Mouse (Mus musculus): ENCODE measurements around the gene Gm20696. TPM values are rescaled to one million over a fixed set of nuclear protein-coding genes. Genes with fewer than 3 reads are reported as not detected.
A peak's percentile ranks its signal among the peaks of the same experiment; 100 is the strongest.

The Gm20696 gene
- total and polyA plus RNA-seq, 3 experiments = 0.59 TPM; not detected in 2

DNA sequence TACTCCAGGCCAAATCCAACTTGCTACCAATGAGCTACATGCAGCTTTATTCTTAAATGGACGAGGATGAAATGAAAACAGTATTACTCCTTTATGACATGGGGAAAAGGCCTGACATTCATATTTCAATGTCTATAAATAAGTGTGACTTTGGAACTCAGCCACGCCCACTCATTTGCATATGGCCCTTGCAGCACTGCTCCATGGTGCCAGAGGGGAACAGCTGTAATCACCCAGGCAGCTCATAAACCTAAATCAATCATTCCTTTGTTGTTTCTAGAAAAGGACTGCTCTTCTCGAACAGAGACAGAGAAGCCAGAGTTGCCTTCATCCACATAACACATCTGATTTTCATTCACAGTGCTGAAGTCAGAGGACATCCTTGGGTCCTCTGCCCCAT, 241.6 kb downstream of the Gm20696 start:
- Histone ChIP-seq H3K9me3 (replicated peaks; ENCODE audit: low read length) (no peaks in the 10 kb centered on the region), H3K27ac (ENCODE audit: insufficient read depth, low read depth) (no peak overlapping the region), H3K4me2 (ENCODE audit: insufficient read depth, low read depth, poor library complexity, severe bottlenecking) (no peak overlapping the region), H3K36me3 (replicated peaks in 1 of 2; ENCODE audit: control insufficient read depth in 1 of 2, insufficient read depth in 1 of 2, low read length in 1 of 2) (no peaks in the 10 kb centered on the region), H3K4me3 (replicated peaks in 1 of 3; ENCODE audit: low read depth in 2 of 3, low read length in 2 of 3, poor library complexity in 1 of 3) (no peak overlapping the region), H3K79me2 (replicated peaks; ENCODE audit: control insufficient read depth, extremely low read depth, insufficient read depth, poor library complexity, severe bottlenecking) (no peaks in the 10 kb centered on the region), H3K4me1 (ENCODE audit: control insufficient read depth in 1 of 2, insufficient read depth in 2 of 2) (peaks cover 23 to 57% of the 10 kb centered on the region in 2 experiments), H3K9ac (ENCODE audit: insufficient read depth, low read depth) (no peak overlapping the region), H3K27me3 (replicated peaks) (no peaks in the 10 kb centered on the region)
- dilution Hi-C loops (cut with MboI; ENCODE audit: extremely low pct_ligation_motif_present, extremely low pct_unique_long_range_greater_than_20kb, low sequenced_read_pairs) = no loop called here
- in situ Hi-C loops (cut with MboI; ENCODE audit: low pct_ligation_motif_present, low pct_unique_long_range_greater_than_20kb, low sequenced_read_pairs) = no loop called here
- DNase-seq (ENCODE audit: extremely low read depth) = no peak
- no peak for TF ChIP-seq RAD21 (IDR thresholded peaks at IDR 0.05; ENCODE audit: low read depth, low read length)
- no peak for TF ChIP-seq UBTF (IDR thresholded peaks at IDR 0.05; ENCODE audit: low read depth, low read length)
- TF ChIP-seq NRF1 (IDR thresholded peaks at IDR 0.05; ENCODE audit: low read depth, low read length) = no peak
- no peak for TF ChIP-seq MAX (IDR thresholded peaks at IDR 0.05; ENCODE audit: low read length)
- TF ChIP-seq CHD2 (IDR thresholded peaks at IDR 0.05; ENCODE audit: low read length) = no peak
- no peak for TF ChIP-seq POLR2A (IDR thresholded peaks at IDR 0.05; ENCODE audit: low read depth, low read length)
- no peak for TF ChIP-seq SMC3 (IDR thresholded peaks at IDR 0.05; ENCODE audit: low read depth, low read length)
- no peak for TF ChIP-seq MYC (IDR thresholded peaks at IDR 0.05; ENCODE audit: low read depth, low read length)
- no peak for TF ChIP-seq NELFE (IDR thresholded peaks at IDR 0.05; ENCODE audit: low read depth, low read length)
- TF ChIP-seq CTCF (conservative IDR thresholded peaks at IDR 0.05 in 1 of 2, IDR thresholded peaks at IDR 0.05 in 1 of 2; ENCODE audit: low read depth in 2 of 2, low read length in 2 of 2) = no peak
- TF ChIP-seq E2F4 (IDR thresholded peaks at IDR 0.05; ENCODE audit: insufficient replicate concordance, low read depth, low read length) = no peak

DNA sequence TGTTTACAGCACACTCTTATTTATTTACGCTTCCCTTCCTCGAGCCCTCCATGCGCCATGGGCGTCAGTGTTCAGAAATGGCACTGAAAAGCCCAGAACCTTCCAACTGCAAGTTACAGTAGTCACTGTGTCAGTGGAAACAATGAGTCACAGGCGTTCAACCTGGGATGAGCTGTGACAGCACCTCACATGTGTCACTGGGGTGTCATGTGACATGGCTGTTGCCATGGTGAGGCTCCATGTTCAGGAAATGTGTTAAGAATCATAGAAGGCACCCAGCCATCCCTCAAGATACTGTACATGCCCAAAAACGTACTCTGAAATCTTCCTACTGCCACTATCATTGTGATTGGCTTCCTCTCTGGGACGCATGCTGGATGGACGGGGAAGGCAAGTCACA, 245.9 kb downstream of the Gm20696 start:
- in situ Hi-C loops (cut with MboI; ENCODE audit: low pct_ligation_motif_present, low pct_unique_long_range_greater_than_20kb, low sequenced_read_pairs) (no loop called here), dilution Hi-C loops (cut with MboI; ENCODE audit: extremely low pct_ligation_motif_present, extremely low pct_unique_long_range_greater_than_20kb, low sequenced_read_pairs) (no loop called here)
- Histone ChIP-seq H3K9ac (ENCODE audit: insufficient read depth, low read depth) (no peak overlapping the region), H3K27ac (ENCODE audit: insufficient read depth, low read depth) (no peak overlapping the region), H3K9me3 (replicated peaks; ENCODE audit: low read length) (no peaks in the 10 kb centered on the region), H3K36me3 (replicated peaks in 1 of 2; ENCODE audit: control insufficient read depth in 1 of 2, insufficient read depth in 1 of 2, low read length in 1 of 2) (no peaks in the 10 kb centered on the region), H3K4me1 (ENCODE audit: control insufficient read depth in 1 of 2, insufficient read depth in 2 of 2) (peaks cover 21 to 35% of the 10 kb centered on the region in 2 experiments), H3K4me3 (replicated peaks in 1 of 3; ENCODE audit: low read depth in 2 of 3, low read length in 2 of 3, poor library complexity in 1 of 3) (no peak overlapping the region), H3K79me2 (replicated peaks; ENCODE audit: control insufficient read depth, extremely low read depth, insufficient read depth, poor library complexity, severe bottlenecking) (no peaks in the 10 kb centered on the region), H3K4me2 (ENCODE audit: insufficient read depth, low read depth, poor library complexity, severe bottlenecking) (no peak overlapping the region), H3K27me3 (replicated peaks) (no peaks in the 10 kb centered on the region)
- peak; percentile 90 for DNase-seq (ENCODE audit: extremely low read depth)
- TF ChIP-seq PAX5 (IDR thresholded peaks at IDR 0.05; ENCODE audit: low read length) = no peak
- TF ChIP-seq CTCF (conservative IDR thresholded peaks at IDR 0.05 in 1 of 2, IDR thresholded peaks at IDR 0.05 in 1 of 2; ENCODE audit: low read depth in 2 of 2, low read length in 2 of 2) = no peak
- TF ChIP-seq MAFK (IDR thresholded peaks at IDR 0.05; ENCODE audit: insufficient replicate concordance, low read length) = no peak
- no peak for TF ChIP-seq POLR2A (IDR thresholded peaks at IDR 0.05; ENCODE audit: low read depth, low read length)
- peak; percentile 97 for TF ChIP-seq JUN (IDR thresholded peaks at IDR 0.05; ENCODE audit: insufficient read depth, low read depth, low read length)
- TF ChIP-seq KAT2A (IDR thresholded peaks at IDR 0.05; ENCODE audit: insufficient replicate concordance, low read length) = no peak
- peak; percentile 69; the same call in 1 of the 2 replicates for TF ChIP-seq MXI1 (IDR thresholded peaks at IDR 0.05; ENCODE audit: low read depth, low read length)
- TF ChIP-seq EP300 (IDR thresholded peaks at IDR 0.05; ENCODE audit: low read length) = peak; percentile 80
- peak; percentile 99 for TF ChIP-seq JUND (conservative IDR thresholded peaks at IDR 0.05; ENCODE audit: low read depth, low read length)
- TF ChIP-seq CHD1 (IDR thresholded peaks at IDR 0.05; ENCODE audit: low read depth, low read length) = no peak
- peak; percentile 63; the same call in 1 of the 2 replicates for TF ChIP-seq ELF1 (IDR thresholded peaks at IDR 0.05; ENCODE audit: low read depth, low read length)
- peak; percentile 24; the same call in 1 of the 2 replicates for TF ChIP-seq MEF2A (IDR thresholded peaks at IDR 0.05; ENCODE audit: borderline replicate concordance, low read depth, low read length)
- TF ChIP-seq SMC3 (IDR thresholded peaks at IDR 0.05; ENCODE audit: low read depth, low read length) = no peak
- TF ChIP-seq USF2 (conservative IDR thresholded peaks at IDR 0.05; ENCODE audit: low read depth, low read length) = peak; percentile 84
- no peak for TF ChIP-seq POLR2AphosphoS2 (IDR thresholded peaks at IDR 0.05; ENCODE audit: low read depth, low read length)
- TF ChIP-seq ZKSCAN1 (IDR thresholded peaks at IDR 0.05; ENCODE audit: borderline replicate concordance, low read depth, low read length) = no peak
- TF ChIP-seq MYC (IDR thresholded peaks at IDR 0.05; ENCODE audit: low read depth, low read length) = peak; percentile 45; the same call in 1 of the 2 replicates
- no peak for TF ChIP-seq ZNF384 (IDR thresholded peaks at IDR 0.05; ENCODE audit: low read depth, low read length)
- no peak for TF ChIP-seq NELFE (IDR thresholded peaks at IDR 0.05; ENCODE audit: low read depth, low read length)
- peak; percentile 90 for TF ChIP-seq ETS1 (conservative IDR thresholded peaks at IDR 0.05; ENCODE audit: low read depth, low read length)
- TF ChIP-seq MAX (IDR thresholded peaks at IDR 0.05; ENCODE audit: low read length) = peak; percentile 80
- TF ChIP-seq CHD2 (IDR thresholded peaks at IDR 0.05; ENCODE audit: low read length) = no peak
- no peak for TF ChIP-seq ZC3H11A (IDR thresholded peaks at IDR 0.05; ENCODE audit: low read depth, low read length)
- TF ChIP-seq TCF12 (IDR thresholded peaks at IDR 0.05; ENCODE audit: low read depth, low read length) = 0 out of 2 replicates have a peak, but pooled peaks have one; percentile 20
- TF ChIP-seq ZMIZ1 (IDR thresholded peaks at IDR 0.05; ENCODE audit: low read depth, low read length) = no peak
- no peak; the same call in 1 of the 2 replicates for TF ChIP-seq IRF4 (IDR thresholded peaks at IDR 0.05; ENCODE audit: low read depth, low read length)
- TF ChIP-seq USF1 (IDR thresholded peaks at IDR 0.05; ENCODE audit: low read depth, low read length) = peak; percentile 84
- TF ChIP-seq BHLHE40 (IDR thresholded peaks at IDR 0.05; ENCODE audit: low read depth, low read length) = peak; percentile 95
- no peak for TF ChIP-seq E2F4 (IDR thresholded peaks at IDR 0.05; ENCODE audit: insufficient replicate concordance, low read depth, low read length)
